Mouse (Mus musculus) heart, postnatal 10 days (tissue): Measurements from ENCODE around the gene Hspb1. TPM values are rescaled to one million over a fixed set of nuclear protein-coding genes. Genes with fewer than 3 reads are reported as not detected.

Source experiments
- DNase-seq, 2 experiments: peaks; one replicate each; pipeline ENCODE4 v3.0.0; 2021
- intact Hi-C: fragments of 180-260 bp; cut with DNase I; formaldehyde crosslinking; loops from one replicate; pipeline ENCODE4 v1.15.1; 2025
- total RNA-seq, 2 experiments: library from RNA; stranded (reverse); gene quantifications; 2 replicates each; pipeline ENCODE4 v1.2.3; 2021

Gene Hspb1
- total RNA-seq, 2 experiments from 2014 or later = 304 to 329 TPM

DNA sequence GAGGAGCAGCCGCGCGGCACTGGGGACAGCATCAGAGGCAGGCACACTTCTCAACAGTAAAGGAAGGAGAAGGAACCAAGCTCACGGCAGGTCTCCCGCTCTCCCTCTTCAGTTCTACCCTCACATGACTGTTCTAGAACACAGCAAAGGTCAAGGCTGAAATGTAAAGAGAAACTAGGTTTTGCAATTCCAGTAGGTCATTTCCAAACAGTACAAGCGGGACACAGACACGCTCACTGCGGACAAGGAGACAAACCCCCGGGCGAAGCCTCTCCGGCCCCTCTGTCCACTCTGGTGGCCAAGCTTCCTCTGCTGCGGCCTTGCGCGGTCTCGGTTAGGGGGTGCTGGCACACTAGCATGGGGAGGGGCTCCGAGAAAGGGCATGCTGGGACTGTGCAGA, 21.3 kb downstream of the Hspb1 start:
- DNase-seq = no peak
- intact Hi-C loops = no loop called here

DNA sequence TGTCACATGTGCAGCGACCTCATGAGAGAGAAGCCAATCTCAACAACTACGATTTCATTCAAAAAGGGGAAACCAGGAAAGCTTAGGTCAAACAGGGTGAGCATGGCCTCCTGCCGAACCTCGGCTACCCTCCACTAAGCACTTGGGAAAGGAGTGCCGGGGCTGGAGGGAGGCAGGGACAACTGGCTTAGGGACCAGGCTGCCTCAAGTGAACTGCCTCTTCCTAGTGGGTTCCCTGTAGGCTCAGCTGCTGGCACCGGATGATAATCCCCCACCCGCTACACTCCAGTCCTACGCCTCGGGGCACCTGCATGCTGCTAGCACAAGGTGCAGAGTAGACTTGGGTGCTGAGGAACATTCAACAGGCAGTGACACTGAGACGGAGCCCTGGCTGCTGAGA, 21.9 kb downstream of the Hspb1 start:
- peak; percentile 60 to 68 for DNase-seq
- intact Hi-C loops = no loop called here

DNA sequence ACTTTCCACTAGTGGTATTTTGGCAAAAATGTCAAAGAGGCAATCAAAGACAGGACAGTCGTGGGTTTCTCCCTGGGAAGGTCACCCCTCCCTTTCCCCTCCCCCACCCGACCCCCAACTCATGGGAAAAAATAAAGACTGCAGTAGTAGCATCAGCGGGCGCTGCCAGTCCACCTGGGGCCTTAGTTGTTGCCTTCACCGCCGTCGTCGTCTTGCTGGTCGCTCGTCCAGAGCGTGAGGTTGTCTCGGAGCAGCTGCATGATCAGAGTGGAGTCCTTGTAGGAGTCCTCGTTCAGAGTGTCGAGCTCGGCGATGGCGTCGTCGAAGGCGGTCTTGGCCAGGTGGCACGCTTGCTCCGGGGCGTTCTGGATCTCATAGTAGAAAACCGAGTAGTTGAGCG, 23.1 kb downstream of the Hspb1 start:
- DNase-seq = no peak
- intact Hi-C loops = no loop called here

DNA sequence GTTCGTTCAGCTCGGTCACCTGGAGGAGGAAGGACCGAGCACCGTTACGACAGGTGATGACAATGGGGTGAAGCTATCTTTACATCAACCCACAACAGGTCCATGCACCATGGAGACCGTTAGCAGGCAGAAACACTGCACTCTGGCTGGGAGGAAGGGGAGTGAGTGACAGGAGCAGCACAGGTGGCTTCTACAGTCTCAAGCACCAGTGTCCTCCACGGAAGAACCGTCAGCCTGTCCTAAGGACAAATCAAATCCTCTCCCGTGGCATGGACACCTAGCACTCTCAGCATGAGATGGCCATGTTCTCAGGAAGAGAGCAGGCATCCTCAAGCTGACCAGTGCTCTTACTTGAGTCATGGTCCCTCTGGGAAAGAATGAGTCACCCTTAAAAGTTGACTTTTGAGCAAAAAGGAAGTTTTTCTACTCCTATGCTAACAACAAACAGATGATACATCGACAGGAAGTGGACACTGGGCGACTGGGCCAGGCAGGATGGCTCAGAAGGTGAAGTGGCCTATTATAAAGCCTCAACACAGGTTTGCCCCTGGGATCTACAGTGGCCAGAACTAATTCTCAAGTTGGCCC, 24.0 kb downstream of the Hspb1 start:
- no peak for DNase-seq
- intact Hi-C loops = loop anchor here (2.0 kb wide), 1 partner anchor 45 kb away; no protein-coding TSS in a partner anchor

DNA sequence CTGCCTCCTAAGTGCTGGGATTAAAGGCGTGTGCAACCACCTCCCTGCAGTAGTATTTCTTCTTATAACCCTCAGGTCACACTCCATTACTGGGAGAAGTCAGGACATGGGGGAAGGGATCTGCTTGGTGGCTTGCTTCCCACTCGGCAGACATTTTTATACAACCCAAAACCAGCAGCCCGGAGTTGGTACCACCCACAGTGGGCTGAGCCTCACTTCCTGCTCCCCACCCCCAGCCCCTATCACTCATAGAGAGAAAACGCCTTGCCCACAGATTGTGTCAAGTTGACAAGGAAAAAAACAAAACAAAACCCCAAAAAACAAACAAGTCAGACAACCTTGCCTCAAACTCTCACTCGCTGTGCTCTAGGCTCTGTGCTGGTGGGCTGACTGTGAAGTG, 25.5 kb downstream of the Hspb1 start:
- intact Hi-C loops = loop anchor here (2.0 kb wide), 1 partner anchor 44 kb away; no protein-coding TSS in a partner anchor

DNA sequence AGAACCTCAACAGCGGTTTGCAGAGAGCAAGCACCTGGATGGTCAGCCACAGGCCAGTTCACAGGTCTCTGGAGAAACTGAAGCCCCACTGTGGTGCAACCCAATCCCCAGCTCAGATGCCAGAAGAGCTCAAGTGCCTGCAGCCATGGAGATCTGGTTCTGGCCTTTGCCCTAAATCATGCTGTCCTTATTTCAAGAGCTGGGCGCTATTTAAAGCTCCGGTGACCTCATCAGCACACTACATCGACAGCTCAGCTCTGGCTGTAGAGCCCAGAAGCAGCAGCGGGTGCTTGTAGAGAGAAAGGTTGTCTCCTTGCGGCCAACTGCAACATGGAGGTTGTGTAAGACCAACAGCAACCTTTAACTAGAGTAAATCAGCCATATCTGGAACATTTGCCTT, 26.4 kb downstream of the Hspb1 start:
- peak; percentile 83 to 89 for DNase-seq
- intact Hi-C loops = no loop called here

More for the DNA sequence above, 25.5 kb downstream of the Hspb1 start:
- DNase-seq = no peak

DNA sequence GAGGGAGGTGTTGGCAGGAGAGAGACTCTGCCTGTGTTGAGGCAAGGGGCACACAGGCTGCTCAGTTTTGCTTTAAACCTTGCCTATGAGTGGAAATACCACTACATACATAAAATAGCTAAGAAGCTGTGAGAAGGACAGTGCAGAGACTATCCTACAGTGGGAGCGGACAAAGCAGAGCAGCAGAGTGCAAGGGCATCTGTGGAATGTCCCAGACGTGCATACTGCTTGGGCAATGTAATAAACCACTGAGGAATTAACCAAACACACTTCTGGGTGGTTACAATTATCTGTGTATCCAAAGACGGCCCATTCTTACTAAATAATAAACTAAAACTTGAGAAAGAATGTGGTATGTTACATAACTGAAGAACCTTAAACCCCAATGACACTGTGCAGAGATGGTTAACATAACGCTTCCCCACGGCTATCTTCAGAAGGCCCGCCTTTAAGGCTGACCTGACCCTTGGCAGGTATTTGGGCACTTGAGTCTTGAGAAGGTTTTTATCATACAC, 28.4 kb downstream of the Hspb1 start:
- DNase-seq = no peak
- intact Hi-C loops = no loop called here

DNA sequence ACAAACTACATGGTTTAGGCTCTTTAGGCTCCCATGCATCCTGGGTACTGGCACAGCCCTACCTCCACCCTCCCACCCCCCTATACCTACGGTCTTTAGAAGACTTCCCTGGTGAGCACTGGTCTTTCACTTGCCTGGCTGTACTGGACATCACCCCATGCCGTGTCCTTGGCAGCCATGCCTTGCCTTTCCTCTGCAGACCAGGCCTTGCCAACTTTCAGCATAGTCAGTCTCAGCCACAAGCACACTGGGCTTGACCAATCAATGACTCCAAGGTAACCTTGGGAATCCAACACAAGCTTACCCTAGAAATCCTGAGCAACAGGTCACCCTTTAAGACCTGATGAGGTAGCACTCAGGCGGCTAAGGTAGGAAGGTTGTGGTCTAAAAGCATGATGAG, 28.9 kb downstream of the Hspb1 start:
- no peak for DNase-seq
- intact Hi-C loops = no loop called here

DNA sequence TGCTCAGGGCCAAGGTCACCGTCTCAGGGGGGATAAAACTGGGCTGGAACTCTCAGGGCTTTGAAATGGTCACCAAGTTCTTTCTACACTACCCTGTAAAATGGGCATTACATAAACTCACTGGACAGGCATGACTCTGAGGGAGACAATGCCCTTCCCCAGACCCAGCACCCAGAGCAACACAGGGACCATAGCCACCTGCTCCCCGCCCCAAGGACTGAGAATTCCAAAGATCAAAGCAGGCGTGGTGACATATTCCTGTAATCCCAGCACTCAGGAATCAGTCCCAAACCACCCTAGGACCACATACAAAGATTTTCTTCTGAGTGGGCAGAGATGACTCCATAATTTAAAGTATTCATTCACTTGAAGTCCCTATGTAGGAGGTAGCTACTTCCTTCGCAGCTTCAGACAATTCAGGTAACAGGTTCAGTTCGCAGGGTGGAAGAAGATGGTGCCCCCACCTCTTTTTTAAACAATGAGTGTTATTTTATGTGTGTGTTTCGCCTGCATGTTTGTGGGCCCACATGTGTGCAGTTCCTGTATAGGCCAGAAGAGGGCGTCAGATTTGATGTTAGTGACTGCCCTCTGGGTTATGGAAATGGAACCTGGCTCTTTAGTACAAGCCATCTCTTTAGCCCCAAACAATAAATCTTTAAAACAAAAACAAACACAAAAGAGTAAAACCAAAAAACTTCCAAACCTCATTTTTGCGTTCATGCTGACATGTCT, 29.8 kb downstream of the Hspb1 start:
- no peak for DNase-seq
- intact Hi-C loops = no loop called here

DNA sequence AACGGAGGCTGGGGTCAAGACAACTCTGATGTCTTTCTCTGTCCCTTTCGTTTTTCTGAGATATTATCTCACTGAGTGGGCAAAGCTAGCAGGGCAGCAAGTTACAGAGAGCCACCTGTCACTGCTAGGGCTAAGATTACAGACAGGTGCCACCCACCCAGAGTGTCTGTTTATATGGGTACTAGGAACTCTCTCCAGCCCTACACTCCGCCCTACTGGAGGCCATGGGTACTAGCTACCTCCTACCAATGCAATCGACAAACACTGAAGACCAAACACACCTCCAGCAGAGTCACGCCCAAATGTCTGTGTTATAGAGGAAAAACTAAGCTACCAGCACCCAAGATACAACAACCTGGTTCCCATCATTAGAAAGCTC, 30.3 kb downstream of the Hspb1 start:
- intact Hi-C loops = no loop called here
- DNase-seq = no peak

DNA sequence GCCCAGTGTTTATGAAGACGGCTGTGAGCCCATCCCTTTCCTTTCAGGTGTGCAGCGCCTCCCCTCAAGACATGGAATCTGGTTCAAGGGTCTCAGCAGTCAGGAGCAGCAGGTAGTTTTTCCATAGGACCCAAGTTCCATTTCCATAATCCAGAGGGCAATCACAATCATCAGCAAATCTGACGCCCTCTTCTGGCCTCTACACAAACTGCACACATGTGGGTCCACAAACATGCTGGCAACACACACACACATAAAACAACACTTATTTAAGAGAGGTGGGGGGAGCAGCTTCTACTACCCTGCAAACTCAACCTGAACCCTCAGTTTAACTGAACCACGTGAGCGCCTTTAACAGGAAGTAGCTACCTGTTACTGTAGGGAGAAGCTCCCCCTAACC, 30.9 kb downstream of the Hspb1 start:
- no peak for DNase-seq
- intact Hi-C loops = no loop called here

DNA sequence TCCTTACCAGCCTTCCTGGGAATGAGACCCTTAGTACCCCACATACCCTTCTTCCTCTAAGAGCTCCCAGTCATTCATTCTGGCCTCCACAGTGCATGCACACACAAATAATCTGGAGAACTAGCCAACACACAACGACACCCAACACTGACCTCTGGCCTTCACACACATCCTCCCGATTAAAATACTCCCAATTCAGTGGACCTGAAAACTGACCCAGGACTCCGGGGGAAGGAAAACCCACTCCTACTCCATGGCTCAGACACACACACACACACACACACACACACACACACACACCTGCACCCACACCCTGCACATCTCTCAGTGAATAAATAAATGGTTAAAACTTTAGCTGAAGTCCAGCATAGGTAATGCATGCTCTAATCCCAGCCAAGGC, 32.2 kb downstream of the Hspb1 start:
- intact Hi-C loops = no loop called here

DNA sequence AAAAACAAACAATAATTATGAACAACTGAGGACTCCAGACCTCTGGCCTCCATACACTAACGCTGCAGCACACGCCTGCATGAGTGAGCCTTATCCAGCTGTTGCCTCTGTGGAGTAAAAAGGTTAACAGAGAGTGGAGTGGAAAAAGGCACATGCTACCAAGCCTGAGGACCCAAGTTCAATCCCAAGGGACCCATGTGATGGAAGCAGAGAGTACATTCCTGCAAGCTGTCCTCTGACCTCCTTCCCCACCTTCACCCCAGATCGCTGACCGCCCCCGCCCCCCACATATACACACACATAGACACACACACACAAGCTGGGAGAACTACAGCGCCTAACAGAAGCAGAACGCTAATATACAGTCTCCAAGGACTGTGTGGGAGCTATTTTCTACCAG, 36.2 kb downstream of the Hspb1 start:
- intact Hi-C loops = no loop called here
- DNase-seq = no peak

More for the DNA sequence above, 32.2 kb downstream of the Hspb1 start:
- DNase-seq = no peak

DNA sequence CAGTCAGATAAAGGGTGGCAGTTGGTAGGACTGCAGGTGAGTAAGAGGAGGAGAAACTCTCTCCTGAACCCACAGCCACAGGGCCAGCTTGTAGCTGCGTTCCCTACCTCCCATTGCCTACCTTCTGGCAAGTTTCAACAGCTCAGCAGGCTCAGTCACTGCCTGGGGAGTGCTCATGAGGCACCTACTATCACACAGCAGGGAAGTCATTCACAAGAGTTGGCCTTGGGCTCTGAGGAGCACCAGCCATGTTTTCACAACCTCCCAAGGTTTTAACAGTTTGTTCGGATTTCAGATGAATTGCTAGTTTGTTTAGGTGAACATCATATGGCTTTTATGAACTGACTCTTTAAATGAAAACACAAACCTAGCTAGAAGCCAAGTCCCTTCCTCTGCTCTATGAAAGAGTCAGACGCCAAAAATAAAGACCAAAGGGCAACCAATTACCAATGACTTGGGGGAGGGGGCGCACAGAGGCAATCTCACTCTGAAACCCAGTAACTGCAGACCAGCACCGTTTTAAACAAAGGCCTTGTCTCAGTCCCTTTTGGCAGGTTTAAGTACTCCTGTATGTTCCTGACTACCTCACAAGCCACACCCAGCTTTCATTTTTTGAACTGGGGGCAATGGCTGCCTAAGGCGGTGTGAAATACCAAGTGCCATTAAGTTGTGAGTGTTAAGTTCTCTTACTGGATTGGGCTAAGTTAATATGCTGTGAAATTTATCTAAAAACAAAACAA, 42.1 kb downstream of the Hspb1 start:
- no peak for DNase-seq
- intact Hi-C loops = no loop called here

DNA sequence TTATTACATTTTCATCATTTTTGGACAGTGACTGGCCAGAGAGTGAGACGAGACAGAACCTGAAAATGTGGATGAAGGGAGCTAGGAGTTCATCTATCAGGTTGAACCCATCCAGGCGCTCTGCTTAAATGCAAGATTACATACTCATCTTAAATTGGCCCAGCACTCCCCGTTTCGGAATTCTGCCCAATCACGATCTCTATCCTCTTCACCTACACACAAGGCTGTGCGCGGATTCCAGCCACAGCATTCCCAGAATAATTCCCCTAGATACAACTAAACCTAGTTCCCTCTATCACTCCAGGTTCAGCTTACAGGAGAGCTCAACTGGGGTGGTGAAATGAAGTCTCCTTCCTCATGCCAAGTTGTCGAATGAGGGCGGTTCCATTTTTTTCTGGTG, 43.8 kb downstream of the Hspb1 start:
- intact Hi-C loops = no loop called here
- no peak for DNase-seq

DNA sequence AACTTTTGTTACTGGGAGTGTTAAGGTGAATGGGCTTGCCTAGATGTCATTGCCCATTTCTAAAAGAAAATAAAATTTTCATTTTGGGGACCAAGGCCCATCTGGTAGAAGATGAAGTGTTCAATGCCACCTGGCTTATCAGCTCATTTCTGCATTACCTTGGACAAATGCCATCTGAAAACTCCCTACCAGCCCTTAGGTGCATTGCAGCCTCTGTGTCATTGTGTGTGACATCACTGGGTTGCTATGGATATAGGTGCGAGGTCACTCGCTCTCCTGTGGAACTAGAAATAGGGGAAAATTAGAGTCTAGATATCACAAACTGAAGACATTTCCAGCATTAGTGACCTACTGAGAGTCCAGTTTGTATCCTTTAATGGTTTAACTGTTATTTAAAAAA, 44.6 kb downstream of the Hspb1 start:
- no peak for DNase-seq
- intact Hi-C loops = no loop called here

DNA sequence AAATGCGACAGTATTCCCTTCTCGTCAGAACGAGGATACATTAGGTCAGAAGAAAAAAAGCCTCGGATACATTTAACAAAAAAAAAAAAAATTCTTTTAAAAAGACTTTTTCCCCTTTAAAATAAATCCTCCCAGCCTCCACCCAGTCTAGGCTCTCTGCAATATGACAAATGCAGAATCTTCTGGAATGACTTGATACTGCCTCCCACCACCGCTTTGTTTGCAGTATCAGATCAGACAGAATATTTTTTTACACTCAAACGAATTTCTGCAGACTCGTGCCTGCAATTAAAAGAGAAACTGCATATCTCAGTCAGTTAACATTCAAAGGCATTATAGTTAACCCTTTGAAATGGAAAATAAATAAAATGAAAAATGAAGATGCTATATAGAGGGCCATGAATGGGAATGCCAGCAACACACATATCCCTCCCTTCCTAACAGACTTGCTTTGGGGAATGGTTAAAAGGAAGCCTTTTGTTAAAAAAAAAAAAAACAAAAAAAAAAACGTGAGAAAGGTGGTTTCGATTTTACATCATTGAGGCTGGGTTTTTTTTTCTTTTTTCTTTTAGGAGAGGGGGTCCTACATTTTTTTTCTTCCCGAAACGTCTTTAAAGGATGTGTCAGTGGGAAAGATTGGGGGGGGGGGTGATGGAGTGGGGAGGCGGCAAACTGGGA, 45.6 kb downstream of the Hspb1 start:
- intact Hi-C loops = no loop called here
- DNase-seq = no peak

DNA sequence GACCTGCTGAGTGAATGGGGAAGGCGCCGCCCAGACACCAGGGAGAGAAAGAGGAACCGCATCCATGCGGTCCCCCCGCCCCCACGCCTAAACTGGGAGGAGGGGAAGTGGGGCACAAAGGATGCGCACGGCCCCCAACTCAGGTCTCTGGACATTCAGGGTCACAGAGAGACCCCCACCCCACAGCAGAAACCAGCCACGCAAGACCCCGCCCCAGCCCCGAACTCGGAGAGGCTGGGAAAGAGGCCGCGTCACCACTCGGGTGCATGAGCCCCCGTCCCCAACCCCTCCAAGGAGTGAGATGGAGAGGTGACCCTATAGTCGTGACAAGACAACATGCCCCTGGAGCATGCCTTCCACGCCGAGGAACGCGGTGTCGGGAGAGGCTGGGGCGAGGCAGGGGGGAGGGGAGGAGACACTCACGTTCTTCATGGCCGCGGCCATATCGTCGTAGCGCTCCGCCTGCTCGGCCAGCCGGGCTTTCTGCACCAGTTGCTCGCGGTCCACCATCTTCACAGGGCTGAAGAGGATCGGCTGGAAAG, 46.3 kb downstream of the Hspb1 start:
- DNase-seq = peak; percentile 68 to 73
- intact Hi-C loops = loop anchor here (2.0 kb wide), 1 partner anchor 23 kb away; no protein-coding TSS in a partner anchor

DNA sequence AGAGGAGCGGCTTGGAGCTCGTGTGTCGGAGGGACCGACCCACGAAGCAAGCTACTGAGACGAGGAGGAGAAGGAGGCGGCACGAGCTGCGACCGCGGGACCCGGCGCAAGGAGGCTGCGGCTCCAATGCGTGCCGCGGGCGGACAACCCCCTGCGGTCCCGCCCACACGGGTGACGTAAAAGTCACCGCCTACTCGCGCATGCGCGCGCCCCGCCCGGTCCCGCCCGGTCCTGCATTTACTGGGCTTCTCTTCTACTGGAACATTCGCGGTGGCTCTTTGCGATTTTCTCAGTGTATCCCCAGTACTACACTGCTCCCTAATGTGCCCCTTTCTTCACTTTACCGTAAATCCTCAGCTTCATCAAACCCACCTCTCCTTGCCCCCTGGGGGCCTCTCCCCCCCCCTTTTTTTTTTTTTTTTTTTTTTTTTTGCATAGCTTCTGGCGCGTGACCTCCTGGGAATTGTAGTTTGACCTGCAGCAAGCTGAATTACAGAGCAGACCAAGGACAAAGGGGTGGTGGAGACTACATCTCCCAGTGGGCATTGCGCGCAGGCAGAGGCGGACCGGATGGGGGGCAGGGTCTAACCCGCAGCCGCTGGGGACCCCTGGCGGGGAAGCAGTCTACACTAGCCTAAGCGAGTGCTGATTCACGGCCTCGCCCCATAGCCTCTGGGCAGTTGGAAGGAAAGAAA, 46.9 kb downstream of the Hspb1 start, which contains the start of gene Ywhag:
TSS of gene Ywhag (minus strand) at position 136 of the 695 bp plus-strand sequence.
- intact Hi-C loops = loop anchor here (1.0 to 2.0 kb wide), 2 partner anchors 22 to 30 kb away; no protein-coding TSS in a partner anchor
- peak; percentile 98 to 99 for DNase-seq

DNA sequence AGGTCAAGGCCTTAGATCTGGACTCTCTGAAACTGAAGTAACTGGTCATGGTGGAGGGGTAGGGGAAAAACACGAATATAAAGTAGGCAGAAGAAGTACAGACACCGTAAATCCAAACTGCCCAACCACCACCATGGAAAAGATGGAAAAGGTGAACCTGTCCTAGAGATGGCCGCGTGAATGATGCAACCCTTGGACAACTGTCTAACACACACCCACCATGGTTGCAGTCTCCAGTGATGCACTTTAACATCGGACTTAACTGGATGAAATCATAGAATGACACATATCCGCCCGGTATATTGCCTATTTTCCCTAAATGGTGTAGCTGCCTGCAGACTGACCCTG, 47.4 kb downstream of the Hspb1 start:
- no peak for DNase-seq
- intact Hi-C loops = loop anchor here (1.0 to 2.0 kb wide), 2 partner anchors 22 to 31 kb away; no protein-coding TSS in a partner anchor
